Mouse (Mus musculus): ENCODE data around the gene Rccd1. TPM values are rescaled to one million over a fixed set of nuclear protein-coding genes. Genes with fewer than 3 reads are reported as not detected.

Gene Rccd1
- polyA plus RNA-seq, 1 experiment from 2014 or later = 3.4 TPM

DNA sequence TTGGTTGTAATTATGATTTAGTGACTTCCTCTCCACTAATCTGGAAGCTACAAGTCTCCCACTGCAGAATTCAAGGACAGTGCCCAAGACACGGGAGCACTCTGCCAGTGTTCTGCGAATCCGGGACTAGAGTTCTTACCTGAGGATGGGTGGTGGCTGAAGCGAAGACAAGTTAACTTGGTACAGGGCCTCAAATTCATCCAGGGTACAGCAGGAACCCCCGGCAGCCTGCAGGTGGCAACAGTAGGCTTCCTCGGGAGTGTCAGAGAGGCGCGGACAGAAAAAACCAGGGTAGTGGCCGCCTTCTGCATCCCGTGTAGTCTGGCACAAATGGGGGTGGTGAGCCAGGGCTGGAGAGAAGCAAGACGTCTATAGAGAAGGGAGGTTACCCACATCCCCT lies 16.5 kb upstream of the Rccd1 start, which contains the start of gene Unc45a:
Gene Unc45a (minus strand): TSS at position 213 of the 400 bp plus-strand sequence.
- H3K27ac ChIP-seq (ENCODE audit: low read length) = peak within 1 kb of the TSS; percentile 90
- TF ChIP-seq EP300 (IDR thresholded peaks at IDR 0.05) (no peak), CTCF (IDR thresholded peaks at IDR 0.05) (peak; percentile 81)
- H3K27me3 ChIP-seq (replicated peaks; ENCODE audit: insufficient read depth, low read length) = no peaks in the 10 kb centered on the region
- H3K4me1 ChIP-seq (ENCODE audit: insufficient read depth, low read depth, low read length) = peaks cover 15% of the 10 kb centered on the region; the same call in 1 of the 2 replicates
- H3K9ac ChIP-seq (replicated peaks; ENCODE audit: low read depth) = peak within 1 kb of the TSS; percentile 51
- H3K36me3 ChIP-seq (ENCODE audit: insufficient read depth, low read length) = peaks cover 12% of the 10 kb centered on the region
- ATAC-seq = peak; percentile 72
- peak within 1 kb of the TSS; percentile 59 for H3K4me3 ChIP-seq (ENCODE audit: low read depth, low read length)
- H3K4me2 ChIP-seq (replicated peaks; ENCODE audit: low read depth, low read length) = peak within 1 kb of the TSS; percentile 75
- peak; percentile 93 for DNase-seq (ENCODE audit: low spot score)
- 2% methylated on average over 11 of the region's 11 CpGs for WGBS
- no peaks in the 10 kb centered on the region for H3K9me3 ChIP-seq (ENCODE audit: low read length)

DNA sequence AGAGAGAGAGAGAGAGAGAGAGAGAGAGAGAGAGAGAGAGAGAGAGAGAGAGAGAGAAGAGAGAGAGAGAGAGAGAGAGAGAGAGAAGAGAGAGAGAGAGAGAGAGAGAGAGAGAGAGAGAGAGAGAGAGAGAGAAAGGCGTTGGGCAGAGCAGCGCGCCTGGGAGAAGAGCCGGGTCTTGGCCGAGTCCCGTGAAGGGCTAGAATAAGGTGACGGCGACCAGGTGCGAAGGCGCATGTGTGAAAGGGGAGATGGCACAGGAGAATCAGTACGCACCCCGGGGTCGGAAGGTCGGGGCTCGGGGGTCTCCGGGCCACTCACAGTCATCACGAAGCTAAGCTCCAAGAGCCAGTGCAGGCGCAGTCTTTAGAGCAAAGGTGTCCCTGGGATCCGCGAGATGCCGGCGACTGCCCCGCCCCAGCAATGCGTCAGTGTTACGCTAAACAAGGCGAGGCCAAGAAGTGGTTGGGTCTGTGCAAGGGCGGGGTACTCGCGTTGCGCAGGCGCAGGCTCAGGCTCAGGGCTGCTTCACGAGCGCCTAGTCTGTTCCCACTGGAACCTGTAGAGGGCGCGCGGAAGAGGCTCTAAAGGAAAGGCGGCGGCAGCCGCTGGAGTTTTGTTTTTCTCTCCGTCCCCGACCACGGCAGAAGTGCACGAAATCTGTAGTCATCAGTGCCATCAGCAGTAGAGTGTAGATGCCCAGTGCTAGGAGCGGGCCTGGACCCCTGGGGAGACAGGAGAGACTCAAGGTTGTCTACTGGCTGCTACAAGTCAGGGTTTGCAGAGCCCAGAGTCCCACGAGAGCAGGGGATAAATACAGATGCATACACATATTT lies 15.8 kb upstream of the Rccd1 start:
- DNase-seq (ENCODE audit: low spot score) (peak; percentile 98), ATAC-seq (peak; percentile 98)
- H3K9me3 ChIP-seq (ENCODE audit: low read length) = no peaks in the 10 kb centered on the region
- peak overlapping the region; percentile 75 for H3K4me2 ChIP-seq (replicated peaks; ENCODE audit: low read depth, low read length)
- peak overlapping the region; percentile 59 for H3K4me3 ChIP-seq (ENCODE audit: low read depth, low read length)
- H3K36me3 ChIP-seq (ENCODE audit: insufficient read depth, low read length) = peaks cover 20% of the 10 kb centered on the region
- no peaks in the 10 kb centered on the region for H3K27me3 ChIP-seq (replicated peaks; ENCODE audit: insufficient read depth, low read length)
- TF ChIP-seq EP300 (IDR thresholded peaks at IDR 0.05) (no peak), CTCF (IDR thresholded peaks at IDR 0.05) (peak; percentile 88)
- peaks cover 15% of the 10 kb centered on the region; the same call in 1 of the 2 replicates for H3K4me1 ChIP-seq (ENCODE audit: insufficient read depth, low read depth, low read length)
- WGBS = under 1% methylated on average over 44 of the region's 45 CpGs
- peak overlapping the region; percentile 51 for H3K9ac ChIP-seq (replicated peaks; ENCODE audit: low read depth)
- peak overlapping the region; percentile 90 for H3K27ac ChIP-seq (ENCODE audit: low read length)

DNA sequence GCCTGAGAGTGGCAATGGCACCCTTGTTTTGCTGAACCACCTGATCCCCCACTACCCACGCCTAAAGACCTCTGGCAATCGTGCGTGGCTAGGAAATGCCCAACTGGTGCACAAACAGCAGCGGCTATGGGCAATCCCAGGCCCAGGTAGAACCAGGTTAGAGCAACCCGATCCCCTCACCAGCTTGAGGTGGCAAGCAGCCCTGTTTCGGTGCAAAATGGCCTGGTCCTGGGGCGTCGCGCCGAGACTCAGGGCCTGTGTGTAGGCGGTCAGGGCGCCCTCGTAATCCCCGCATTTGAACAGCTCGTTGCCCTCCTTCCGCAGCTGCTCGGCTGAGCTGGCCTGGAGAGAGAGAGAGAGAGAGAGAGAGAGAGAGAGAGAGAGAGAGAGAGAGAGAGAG lies 15.1 kb upstream of the Rccd1 start:
- H3K4me2 ChIP-seq (replicated peaks; ENCODE audit: low read depth, low read length) = peak overlapping the region; percentile 75
- H3K9ac ChIP-seq (replicated peaks; ENCODE audit: low read depth) = peak overlapping the region; percentile 52
- H3K27me3 ChIP-seq (replicated peaks; ENCODE audit: insufficient read depth, low read length) = no peaks in the 10 kb centered on the region
- ATAC-seq (no peak), DNase-seq (ENCODE audit: low spot score) (peak; percentile 32)
- H3K36me3 ChIP-seq (ENCODE audit: insufficient read depth, low read length) = peaks cover 27% of the 10 kb centered on the region
- peak overlapping the region; percentile 59 for H3K4me3 ChIP-seq (ENCODE audit: low read depth, low read length)
- H3K9me3 ChIP-seq (ENCODE audit: low read length) = no peaks in the 10 kb centered on the region
- H3K4me1 ChIP-seq (ENCODE audit: insufficient read depth, low read depth, low read length) = peaks cover 15% of the 10 kb centered on the region; the same call in 1 of the 2 replicates
- 9% methylated on average over 17 of the region's 17 CpGs for WGBS
- 0 out of 2 replicates have a peak overlapping the region, but pooled peaks have one; percentile 43 for H3K27ac ChIP-seq (ENCODE audit: low read length)
- TF ChIP-seq CTCF (IDR thresholded peaks at IDR 0.05) (no peak), EP300 (IDR thresholded peaks at IDR 0.05) (no peak)

DNA sequence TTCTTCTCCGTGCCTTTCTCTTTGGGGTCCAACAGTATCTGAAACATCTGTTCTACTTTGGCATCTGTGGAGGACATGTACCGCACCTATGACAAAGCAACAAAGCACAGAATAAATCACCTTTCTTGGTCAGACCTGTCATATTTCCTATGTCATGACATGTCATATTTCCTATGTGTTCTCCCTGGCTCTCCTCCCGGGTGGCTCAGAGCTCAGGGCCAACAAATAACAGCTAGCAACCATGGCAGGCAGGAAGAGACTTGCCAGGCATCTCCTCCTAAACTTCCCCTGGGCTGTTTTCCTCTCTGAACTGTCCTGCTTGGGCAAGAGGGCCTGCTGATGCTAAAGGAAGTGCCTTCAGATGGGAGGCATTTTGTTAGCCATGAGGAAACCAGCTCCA lies 12.7 kb upstream of the Rccd1 start:
- WGBS = 81% methylated on average over 3 of the region's 3 CpGs
- ATAC-seq (no peak), DNase-seq (ENCODE audit: low spot score) (no peak)
- H3K4me1 ChIP-seq (ENCODE audit: insufficient read depth, low read depth, low read length) = peaks cover 9% of the 10 kb centered on the region; the same call in 1 of the 2 replicates
- H3K36me3 ChIP-seq (ENCODE audit: insufficient read depth, low read length) = peaks cover 46% of the 10 kb centered on the region
- TF ChIP-seq CTCF (IDR thresholded peaks at IDR 0.05) = no peak
- TF ChIP-seq EP300 (IDR thresholded peaks at IDR 0.05) = no peak
- no peaks in the 10 kb centered on the region for H3K27me3 ChIP-seq (replicated peaks; ENCODE audit: insufficient read depth, low read length)
- H3K4me3 ChIP-seq (ENCODE audit: low read depth, low read length) = no peak overlapping the region
- H3K9ac ChIP-seq (replicated peaks; ENCODE audit: low read depth) = no peak overlapping the region
- no peak overlapping the region for H3K27ac ChIP-seq (ENCODE audit: low read length)
- no peaks in the 10 kb centered on the region for H3K9me3 ChIP-seq (ENCODE audit: low read length)
- no peak overlapping the region for H3K4me2 ChIP-seq (replicated peaks; ENCODE audit: low read depth, low read length)

DNA sequence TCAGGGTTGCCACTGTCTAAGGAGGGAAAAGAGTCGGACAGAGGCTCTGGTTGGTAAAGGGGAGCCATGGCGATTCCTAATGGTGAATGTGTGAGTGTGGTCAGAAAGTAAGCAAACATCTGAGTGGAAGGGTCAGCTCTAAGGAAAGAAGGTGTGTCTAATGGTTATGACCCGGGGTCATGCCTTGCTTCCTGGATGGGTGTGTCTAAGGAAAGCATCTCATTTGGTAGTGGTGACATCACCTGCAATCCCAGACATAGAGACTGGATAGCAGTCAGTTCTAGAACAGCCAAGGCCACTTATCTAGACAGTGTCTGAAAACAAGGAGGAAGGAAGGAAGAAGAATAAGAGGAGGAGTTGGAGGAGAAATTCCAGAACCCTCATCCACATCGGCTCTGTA lies 10.6 kb upstream of the Rccd1 start:
- 90% methylated on average over 4 of the region's 4 CpGs for WGBS
- H3K4me3 ChIP-seq (ENCODE audit: low read depth, low read length) = no peak overlapping the region
- TF ChIP-seq CTCF (IDR thresholded peaks at IDR 0.05) = no peak
- TF ChIP-seq EP300 (IDR thresholded peaks at IDR 0.05) = no peak
- H3K27me3 ChIP-seq (replicated peaks; ENCODE audit: insufficient read depth, low read length) = no peaks in the 10 kb centered on the region
- H3K9ac ChIP-seq (replicated peaks; ENCODE audit: low read depth) = no peak overlapping the region
- H3K27ac ChIP-seq (ENCODE audit: low read length) = no peak overlapping the region
- H3K4me1 ChIP-seq (ENCODE audit: insufficient read depth, low read depth, low read length) = peaks cover 9% of the 10 kb centered on the region; the same call in 1 of the 2 replicates
- no peak for DNase-seq (ENCODE audit: low spot score)
- ATAC-seq = no peak
- H3K4me2 ChIP-seq (replicated peaks; ENCODE audit: low read depth, low read length) = no peak overlapping the region
- H3K36me3 ChIP-seq (ENCODE audit: insufficient read depth, low read length) = peaks cover 57% of the 10 kb centered on the region
- no peaks in the 10 kb centered on the region for H3K9me3 ChIP-seq (ENCODE audit: low read length)

DNA sequence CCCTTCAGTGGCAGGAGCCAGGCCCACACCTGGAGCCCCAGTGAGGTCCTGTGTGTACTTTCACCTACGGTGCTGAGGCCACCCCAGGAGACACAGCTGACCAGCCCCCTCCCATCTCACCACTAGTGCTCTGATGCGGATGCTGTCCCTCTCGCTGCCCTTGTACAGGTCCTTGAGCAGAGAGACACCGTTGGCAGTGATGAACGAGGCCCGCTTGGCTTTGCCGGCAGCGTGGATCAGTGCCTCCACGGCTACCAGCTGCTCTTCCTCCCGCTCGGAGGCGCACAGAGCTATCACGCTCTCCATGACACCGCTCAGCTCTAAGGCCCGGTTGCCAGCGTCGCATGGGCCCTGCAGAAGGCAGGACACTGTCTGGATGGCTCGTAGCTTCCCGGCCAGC lies 7.2 kb upstream of the Rccd1 start:
- no peak overlapping the region for H3K27ac ChIP-seq (ENCODE audit: low read length)
- no peak for DNase-seq (ENCODE audit: low spot score)
- H3K36me3 ChIP-seq (ENCODE audit: insufficient read depth, low read length) = peaks cover 72% of the 10 kb centered on the region
- ATAC-seq = no peak
- H3K27me3 ChIP-seq (replicated peaks; ENCODE audit: insufficient read depth, low read length) = no peaks in the 10 kb centered on the region
- TF ChIP-seq CTCF (IDR thresholded peaks at IDR 0.05) (no peak), EP300 (IDR thresholded peaks at IDR 0.05) (no peak)
- no peak overlapping the region for H3K4me3 ChIP-seq (ENCODE audit: low read depth, low read length)
- WGBS = 86% methylated on average over 19 of the region's 19 CpGs
- no peak overlapping the region for H3K4me2 ChIP-seq (replicated peaks; ENCODE audit: low read depth, low read length)
- H3K4me1 ChIP-seq (ENCODE audit: insufficient read depth, low read depth, low read length) = no peaks in the 10 kb centered on the region
- no peak overlapping the region for H3K9ac ChIP-seq (replicated peaks; ENCODE audit: low read depth)
- no peaks in the 10 kb centered on the region for H3K9me3 ChIP-seq (ENCODE audit: low read length)

All from lung, postnatal 0 days (tissue).